Mouse (Mus musculus) stomach, embryonic 16.5 days (tissue): Measurements from ENCODE around the gene Ppp1r9a. TPM values are rescaled to one million over a fixed set of nuclear protein-coding genes. Genes with fewer than 3 reads are reported as not detected.
"Not testable (repeated sequence)": the region's sequence is repeated elsewhere in the genome, so short reads cannot be mapped to it uniquely, and the experiment has no call there.

Source experiments
- ATAC-seq: fragments of 200-750 bp; cut with Nextera tagmentation; 2 replicates; pipeline ENCODE4 v1.8.0; 2017; ENCODE audit warnings: moderate number of reproducible peaks, moderate TSS enrichment; ENCODE audit not compliant: insufficient read depth, low FRiP score
- H3K27ac ChIP-seq: fragments of 300-500 bp; sonication (generic); 2 replicates; pipeline ENCODE4 v1.5.1; 2014; ENCODE audit warnings: low read length
- H3K27me3 ChIP-seq: fragments of 300-500 bp; sonication (generic); 2 replicates; pipeline ENCODE4 v1.6.1; 2014; ENCODE audit warnings: low read length, control low read depth, mixed read lengths; ENCODE audit not compliant: control insufficient read depth, insufficient read depth
- H3K36me3 ChIP-seq: fragments of 300-500 bp; sonication (generic); 2 replicates; pipeline ENCODE4 v1.6.1; 2014; ENCODE audit warnings: low read length; ENCODE audit not compliant: control insufficient read depth, insufficient read depth
- H3K4me1 ChIP-seq: fragments of 300-500 bp; sonication (generic); 2 replicates; pipeline ENCODE4 v1.6.1; 2014; ENCODE audit warnings: low read length, control low read depth, mixed read lengths; ENCODE audit not compliant: control insufficient read depth, insufficient read depth
- H3K4me2 ChIP-seq: fragments of 300-500 bp; sonication (generic); 2 replicates; pipeline ENCODE4 v1.6.1; 2014; ENCODE audit warnings: low read depth, low read length, mixed read lengths
- H3K4me3 ChIP-seq: fragments of 300-500 bp; sonication (generic); replicated peaks from 2 replicates; pipeline ENCODE4 v1.5.1; 2014; ENCODE audit warnings: mild to moderate bottlenecking, low read length
- H3K9ac ChIP-seq: fragments of 300-500 bp; sonication (generic); 2 replicates; pipeline ENCODE4 v1.6.1; 2014; ENCODE audit warnings: low read length
- H3K9me3 ChIP-seq: fragments of 300-500 bp; sonication (generic); replicated peaks from 2 replicates; pipeline ENCODE4 v1.6.1; 2016; ENCODE audit warnings: low read length, control low read depth; ENCODE audit not compliant: control insufficient read depth
- WGBS: fragments of 180-500 bp; shearing (Covaris S2); extraction: QIAGEN DNeasy Blood & Tissue Kit; methylation state at CpG from one replicate; pipeline ENCODE4 v1.1.7; 2014; 5-methylcytosine and 5-hydroxymethylcytosine counted together
- polyA plus RNA-seq: library from polyadenylated mRNA; unstranded; fragments of >200 nt; fragmentation: Nextera tagmentation; extraction: Ambion mirVana; gene quantifications from 2 replicates; pipeline ENCODE4 v1.2.1, GENCODE M21; 2015

Ppp1r9a gene
- polyA plus RNA-seq, result 9.2 and 14.8 TPM in 2 replicates

DNA sequence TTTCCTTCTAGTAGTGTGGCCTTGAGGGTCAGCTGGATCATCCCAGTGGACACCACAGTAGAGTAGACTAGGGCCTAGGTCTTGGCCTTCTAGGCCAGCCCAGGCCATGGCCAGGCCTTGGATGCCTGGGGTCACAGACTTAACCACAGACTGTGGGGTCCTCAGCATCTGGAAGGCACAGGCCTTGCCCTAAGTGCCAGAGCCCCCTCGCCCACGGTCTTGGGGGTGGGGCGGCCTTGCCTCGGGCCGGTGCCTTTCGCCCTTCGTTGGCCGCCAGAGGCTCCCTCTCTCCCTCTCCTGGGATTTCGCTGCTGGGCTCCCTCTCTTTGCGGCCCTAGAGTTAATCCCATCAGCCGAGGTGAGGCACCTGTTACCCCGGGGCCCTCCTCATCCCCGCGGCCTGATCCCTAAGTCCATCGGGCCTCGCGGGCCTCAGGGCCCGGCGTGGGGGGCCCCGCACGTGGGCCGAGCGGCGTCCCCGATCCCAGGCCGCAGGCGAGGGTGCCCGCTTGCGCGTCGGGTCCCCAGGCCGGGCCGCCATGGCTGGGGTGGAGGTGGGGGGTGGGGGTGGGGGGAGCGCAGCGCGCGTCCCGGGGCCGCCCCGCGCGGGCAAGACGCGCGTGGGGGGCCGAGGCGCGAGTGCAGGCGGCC, at the start of gene Ppp1r9a:
Ppp1r9a (plus strand) TSS at position 244 of the 651 bp plus-strand sequence.
- WGBS, result 2% methylated on average over 34 of the region's 49 CpGs
- Histone ChIP-seq H3K36me3 (no peaks in the 10 kb centered on the region), H3K27me3 (no peaks in the 10 kb centered on the region), H3K9me3 (no peaks in the 10 kb centered on the region), H3K4me1 (peaks cover 3% of the 10 kb centered on the region; the same call in 1 of the 2 replicates), H3K4me2 (peak within 1 kb of the TSS; percentile 89), H3K27ac (peak within 1 kb of the TSS; percentile 86), H3K9ac (peak within 1 kb of the TSS; percentile 95), H3K4me3 (peak within 1 kb of the TSS; percentile 83)
- peak; percentile 78 for ATAC-seq

DNA sequence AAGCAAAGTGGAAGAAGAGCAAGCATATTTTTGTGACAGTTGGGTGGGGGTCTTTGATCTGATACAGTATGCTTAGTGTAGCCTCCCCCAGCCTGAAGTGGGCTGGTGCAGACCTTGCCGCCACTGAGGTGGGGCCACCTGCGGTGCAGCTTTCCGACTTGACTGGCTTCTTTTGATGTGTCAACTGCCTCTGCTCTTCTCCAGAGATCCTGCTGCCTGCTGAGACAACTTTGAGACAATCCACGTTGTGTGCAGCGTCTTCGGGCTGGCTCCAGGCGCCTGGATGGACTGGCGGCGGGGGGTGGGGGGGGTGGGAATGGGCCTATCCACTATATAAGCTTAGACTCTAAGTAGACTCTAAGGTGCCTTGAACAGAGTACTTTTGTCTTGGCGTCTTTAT, 47.5 kb upstream of the Ppp1r9a start:
- Histone ChIP-seq H3K9me3 (no peaks in the 10 kb centered on the region), H3K4me3 (no peak overlapping the region), H3K36me3 (no peaks in the 10 kb centered on the region), H3K27me3 (no peaks in the 10 kb centered on the region), H3K27ac (no peak overlapping the region), H3K4me2 (no peak overlapping the region), H3K4me1 (no peaks in the 10 kb centered on the region), H3K9ac (no peak overlapping the region)
- 65% methylated on average over 10 of the region's 10 CpGs for WGBS
- ATAC-seq, result no peak

DNA sequence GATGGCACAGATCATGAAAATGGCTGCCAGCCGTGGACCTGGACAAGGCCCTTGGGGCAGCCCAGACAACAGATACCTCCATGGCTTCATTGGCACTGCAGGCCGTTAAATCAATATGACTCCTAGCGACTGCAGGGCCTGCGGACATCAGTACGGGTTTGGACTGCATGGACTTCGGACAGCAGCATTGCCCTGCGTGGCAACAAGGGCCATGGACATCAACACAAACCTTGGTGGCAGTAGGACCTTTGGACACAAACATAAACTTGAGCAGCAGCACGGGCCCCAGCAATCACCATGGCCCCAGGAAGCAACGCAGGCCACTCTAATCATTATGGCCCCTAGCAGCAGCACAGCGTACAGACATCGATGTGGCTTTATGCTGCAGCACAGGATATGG, 45.8 kb upstream of the Ppp1r9a start:
- H3K9me3 ChIP-seq, result no peaks in the 10 kb centered on the region
- H3K4me3 ChIP-seq, result no peak overlapping the region
- H3K36me3 ChIP-seq, result no peaks in the 10 kb centered on the region
- H3K27me3 ChIP-seq, result no peaks in the 10 kb centered on the region
- no peak overlapping the region for H3K27ac ChIP-seq
- WGBS, result 96% methylated on average over 11 of the region's 11 CpGs
- H3K4me2 ChIP-seq, result no peak overlapping the region
- ATAC-seq, result no peak
- no peaks in the 10 kb centered on the region for H3K4me1 ChIP-seq
- H3K9ac ChIP-seq, result no peak overlapping the region

DNA sequence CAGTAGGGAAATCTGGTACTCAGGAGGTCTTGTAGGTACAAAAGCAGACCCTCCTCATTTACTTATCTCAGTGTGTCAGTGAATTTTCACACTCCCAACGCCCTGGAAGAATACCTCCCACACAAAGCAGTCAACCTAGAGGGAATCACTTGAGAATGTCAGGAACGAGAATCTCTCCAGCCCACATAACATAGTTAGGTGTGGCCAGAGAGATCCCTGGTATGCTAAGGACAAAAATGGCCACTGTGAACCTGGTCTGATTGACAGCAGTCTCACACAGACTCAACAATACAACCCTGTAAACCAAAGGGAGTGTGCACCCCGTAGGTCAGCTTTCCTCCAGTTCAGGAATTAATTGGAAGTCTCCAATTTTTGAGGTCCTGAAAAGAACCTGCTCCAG, 18.4 kb upstream of the Ppp1r9a start:
- 69% methylated on average over 3 of the region's 3 CpGs for WGBS
- Histone ChIP-seq H3K4me1 (no peaks in the 10 kb centered on the region), H3K27ac (no peak overlapping the region), H3K4me3 (no peak overlapping the region), H3K4me2 (no peak overlapping the region), H3K36me3 (no peaks in the 10 kb centered on the region), H3K9ac (no peak overlapping the region), H3K9me3 (no peaks in the 10 kb centered on the region), H3K27me3 (no peaks in the 10 kb centered on the region)
- ATAC-seq, result no peak

DNA sequence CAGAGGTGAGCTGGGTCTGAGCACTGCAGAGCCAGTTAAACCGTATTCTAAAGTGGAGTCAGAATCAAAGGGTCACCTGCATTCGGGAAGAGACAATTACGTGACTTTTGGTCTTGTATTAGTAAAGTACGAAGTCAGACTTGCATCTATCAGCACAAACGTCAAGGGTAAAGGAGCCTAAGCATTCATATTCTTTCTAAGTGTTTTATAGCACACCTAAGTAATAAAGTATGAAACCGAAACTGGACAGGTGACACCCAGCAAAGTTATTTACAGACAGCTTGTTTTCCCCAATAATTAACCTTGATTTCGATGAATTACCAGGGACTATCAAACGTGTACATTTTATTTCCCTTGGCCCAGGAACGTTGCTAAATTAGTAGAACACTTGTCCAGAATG, 13.2 kb upstream of the Ppp1r9a start:
- ATAC-seq, result no peak
- no peaks in the 10 kb centered on the region for H3K36me3 ChIP-seq
- 0 out of 2 replicates have a peak, but pooled peaks cover 2% of the 10 kb centered on the region for H3K9me3 ChIP-seq
- no peak overlapping the region for H3K9ac ChIP-seq
- 75% methylated on average over 9 of the region's 9 CpGs for WGBS
- H3K27me3 ChIP-seq, result no peaks in the 10 kb centered on the region
- H3K4me2 ChIP-seq, result no peak overlapping the region
- no peak overlapping the region for H3K4me3 ChIP-seq
- no peak overlapping the region for H3K27ac ChIP-seq
- no peaks in the 10 kb centered on the region for H3K4me1 ChIP-seq

DNA sequence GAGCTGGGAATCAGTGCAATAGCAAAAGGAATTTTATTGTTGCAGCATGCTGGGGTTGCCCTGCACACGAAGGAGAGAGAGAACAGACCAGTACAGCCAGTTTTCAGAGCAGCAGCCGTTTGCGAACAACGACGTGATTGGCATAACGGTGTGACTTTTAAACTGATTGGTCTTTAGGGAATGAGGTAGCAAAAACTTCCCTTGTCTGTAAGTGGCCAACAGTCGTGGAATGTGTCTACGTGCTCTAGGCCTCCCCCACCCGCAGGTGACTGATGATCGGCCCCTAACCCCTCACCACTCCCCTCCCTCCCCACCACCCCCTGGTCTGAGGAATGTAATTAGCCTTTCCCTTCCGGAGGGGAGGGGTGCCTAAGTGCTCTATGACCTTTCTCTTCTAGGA, 10.3 kb upstream of the Ppp1r9a start:
- Histone ChIP-seq H3K4me2 (no peak overlapping the region), H3K36me3 (no peaks in the 10 kb centered on the region), H3K27ac (no peak overlapping the region), H3K27me3 (no peaks in the 10 kb centered on the region), H3K4me3 (no peak overlapping the region), H3K9me3 (0 out of 2 replicates have a peak, but pooled peaks cover 2% of the 10 kb centered on the region), H3K9ac (no peak overlapping the region), H3K4me1 (no peaks in the 10 kb centered on the region)
- no peak for ATAC-seq
- 44% methylated on average over 11 of the region's 11 CpGs for WGBS

DNA sequence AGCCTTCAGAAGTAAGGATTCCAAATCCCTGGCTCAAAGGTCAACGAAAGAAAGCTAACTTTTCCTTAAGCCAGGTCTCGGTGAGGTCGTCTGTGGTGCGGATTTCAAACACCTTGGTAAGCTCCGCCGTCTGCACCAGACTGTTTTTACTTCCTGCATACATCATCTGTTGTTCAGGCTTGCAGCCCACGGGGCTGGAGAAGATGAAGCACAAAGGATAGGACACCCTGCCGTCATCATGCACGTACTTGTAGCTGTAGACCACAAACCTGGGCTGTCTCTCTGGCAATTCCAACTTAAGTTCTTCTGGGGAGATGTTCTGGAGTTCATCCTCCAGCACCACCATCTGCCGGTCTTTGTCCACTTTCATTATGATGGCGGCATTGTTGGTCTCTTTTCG, 9.4 kb upstream of the Ppp1r9a start:
- not testable (repeated sequence) for H3K9me3 ChIP-seq, H3K27ac ChIP-seq, H3K36me3 ChIP-seq, H3K27me3 ChIP-seq, H3K4me3 ChIP-seq, H3K4me2 ChIP-seq, H3K9ac ChIP-seq, ATAC-seq, H3K4me1 ChIP-seq
- 54% methylated on average over 12 of the region's 12 CpGs for WGBS

DNA sequence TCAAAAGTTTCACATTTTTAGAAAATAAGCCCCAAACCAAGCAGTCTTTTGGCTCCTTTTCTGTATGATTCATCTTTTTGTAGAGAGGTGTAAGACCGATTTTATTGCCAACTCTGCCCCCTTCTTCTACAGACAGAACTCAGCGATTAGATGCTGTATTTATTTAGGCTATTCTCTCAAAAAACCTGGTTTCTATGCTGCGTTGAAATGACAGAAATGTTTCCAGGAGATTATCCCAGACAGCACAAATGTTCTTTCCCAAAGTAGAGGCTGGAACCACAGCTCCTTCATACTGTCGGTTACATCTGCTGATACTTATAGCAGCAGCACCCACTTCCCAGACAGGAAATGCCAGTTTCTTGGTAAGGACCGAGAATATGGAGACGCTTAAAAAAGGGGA, 2.8 kb upstream of the Ppp1r9a start:
- Histone ChIP-seq H3K36me3 (no peaks in the 10 kb centered on the region), H3K4me2 (no peak overlapping the region), H3K9me3 (no peaks in the 10 kb centered on the region), H3K4me1 (peaks cover 3% of the 10 kb centered on the region; the same call in 1 of the 2 replicates), H3K27me3 (no peaks in the 10 kb centered on the region), H3K4me3 (no peak overlapping the region), H3K9ac (no peak overlapping the region), H3K27ac (no peak overlapping the region)
- WGBS, result 72% methylated on average over 6 of the region's 6 CpGs
- ATAC-seq, result no peak

DNA sequence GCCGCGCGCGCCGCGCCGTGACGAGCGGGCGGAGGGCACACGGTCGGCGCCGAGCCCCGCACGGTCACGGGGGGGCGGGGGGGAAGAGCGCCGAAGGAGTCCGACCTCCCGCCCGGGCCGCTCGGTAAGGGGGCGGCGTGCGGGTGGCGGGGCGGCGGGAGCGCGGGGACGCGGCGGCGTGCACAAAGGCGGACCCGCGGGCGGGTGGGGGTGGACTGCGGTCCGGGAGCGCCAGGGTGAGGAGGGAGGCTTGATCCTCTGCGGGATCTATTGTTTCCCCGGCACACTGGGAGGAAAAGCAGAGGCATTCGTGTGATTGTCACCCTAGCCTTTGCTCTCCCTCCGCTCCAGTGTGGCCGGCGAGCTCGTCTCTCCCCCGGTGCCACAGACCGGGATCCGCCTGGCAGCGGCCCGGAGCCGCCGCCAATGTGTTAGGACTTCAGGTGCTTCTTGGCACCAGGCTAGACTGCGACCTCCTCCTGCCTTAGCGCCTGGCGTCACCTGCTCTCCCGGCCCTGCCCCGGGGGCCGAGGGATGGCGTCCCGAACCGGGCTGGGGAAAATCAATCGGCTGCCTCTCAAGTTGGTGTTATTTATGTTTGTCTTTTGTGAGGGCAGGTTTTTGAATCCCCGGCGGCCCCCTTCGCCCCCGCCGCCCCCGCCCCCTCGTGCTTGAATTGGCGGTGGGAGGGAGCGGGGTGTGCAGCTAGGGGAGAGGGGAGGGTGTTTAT, 773 bp downstream of the Ppp1r9a start:
- H3K27me3 ChIP-seq, result no peaks in the 10 kb centered on the region
- peak overlapping the region; percentile 83 for H3K4me3 ChIP-seq
- H3K9me3 ChIP-seq, result no peaks in the 10 kb centered on the region
- peak overlapping the region; percentile 86 for H3K27ac ChIP-seq
- peak overlapping the region; percentile 89 for H3K4me2 ChIP-seq
- H3K9ac ChIP-seq, result peak overlapping the region; percentile 95
- under 1% methylated on average over 59 of the region's 77 CpGs for WGBS
- peak; percentile 75 for ATAC-seq
- H3K36me3 ChIP-seq, result no peaks in the 10 kb centered on the region
- H3K4me1 ChIP-seq, result peaks cover 3% of the 10 kb centered on the region; the same call in 1 of the 2 replicates
